Mouse (Mus musculus): ENCODE measurements around the gene Tap1.
"Not testable (repeated sequence)": the region's sequence is repeated elsewhere in the genome, so short reads cannot be mapped to it uniquely, and the experiment has no call there.

Gene Tap1

DNA sequence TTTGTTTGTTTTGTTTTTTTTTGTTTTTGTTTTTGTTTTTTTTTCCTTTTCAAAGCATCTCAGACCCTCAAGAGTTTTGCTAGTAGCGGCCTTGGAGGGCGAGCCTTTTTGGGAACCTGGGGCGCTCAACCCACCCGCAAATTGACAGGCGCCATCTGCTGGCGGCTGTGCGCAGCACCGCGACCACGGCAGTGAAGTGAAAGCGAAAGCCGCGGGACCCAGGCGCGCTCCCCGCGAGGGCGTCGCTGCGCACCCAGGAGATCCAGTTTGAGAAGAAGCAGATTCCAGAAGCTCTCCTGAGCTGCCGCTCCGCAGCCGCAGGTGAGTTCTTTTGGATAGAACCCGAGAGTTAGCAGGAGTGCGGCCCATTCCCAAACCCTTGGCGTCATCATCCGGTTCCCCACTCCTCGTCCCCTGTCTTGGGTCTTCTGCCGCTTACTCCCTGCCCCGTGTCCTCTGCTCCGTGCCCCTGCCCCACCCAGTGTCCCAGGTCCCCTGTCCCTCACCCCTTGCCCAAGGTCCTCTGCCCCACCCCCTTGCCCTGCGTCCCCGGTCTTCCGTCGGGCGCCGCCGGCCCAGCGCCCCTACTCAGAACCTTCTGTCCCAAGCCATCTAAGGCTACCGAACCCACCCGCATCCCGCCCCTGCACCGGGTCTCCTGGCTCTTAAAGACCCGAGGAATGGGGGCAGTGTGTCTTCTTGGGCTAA lies 17.1 kb downstream of the Tap1 start:
- DNase-seq (ENCODE audit: low read depth, low spot score), result peak; percentile 65

DNA sequence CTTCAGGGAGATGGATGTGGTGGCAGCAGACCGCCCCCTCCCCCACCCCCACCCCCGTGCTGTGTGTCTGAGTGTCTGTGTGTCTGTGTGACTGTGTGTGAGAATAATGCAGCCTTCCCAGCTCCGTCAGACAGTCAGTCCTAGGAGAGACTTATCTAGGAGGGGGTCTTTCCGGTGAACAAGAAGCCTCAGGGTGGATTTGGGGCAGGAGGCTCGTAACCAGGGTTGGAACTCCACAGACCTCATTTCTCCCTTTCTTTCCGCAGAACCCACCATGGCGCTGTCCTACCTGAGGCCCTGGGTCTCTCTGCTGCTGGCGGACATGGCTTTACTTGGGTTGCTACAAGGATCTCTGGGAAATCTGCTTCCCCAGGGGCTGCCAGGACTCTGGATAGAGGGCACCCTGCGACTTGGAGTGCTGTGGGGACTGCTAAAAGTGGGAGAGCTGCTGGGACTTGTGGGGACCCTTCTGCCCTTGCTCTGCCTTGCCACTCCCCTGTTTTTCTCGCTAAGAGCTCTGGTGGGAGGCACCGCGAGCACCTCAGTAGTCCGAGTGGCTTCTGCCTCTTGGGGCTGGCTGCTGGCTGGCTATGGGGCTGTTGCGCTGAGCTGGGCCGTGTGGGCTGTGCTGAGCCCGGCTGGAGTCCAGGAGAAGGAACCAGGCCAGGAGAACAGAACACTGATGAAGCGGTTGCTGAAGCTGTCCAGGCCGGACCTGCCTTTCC lies 17.8 kb downstream of the Tap1 start:
- DNase-seq (ENCODE audit: low read depth, low spot score), result no peak

DNA sequence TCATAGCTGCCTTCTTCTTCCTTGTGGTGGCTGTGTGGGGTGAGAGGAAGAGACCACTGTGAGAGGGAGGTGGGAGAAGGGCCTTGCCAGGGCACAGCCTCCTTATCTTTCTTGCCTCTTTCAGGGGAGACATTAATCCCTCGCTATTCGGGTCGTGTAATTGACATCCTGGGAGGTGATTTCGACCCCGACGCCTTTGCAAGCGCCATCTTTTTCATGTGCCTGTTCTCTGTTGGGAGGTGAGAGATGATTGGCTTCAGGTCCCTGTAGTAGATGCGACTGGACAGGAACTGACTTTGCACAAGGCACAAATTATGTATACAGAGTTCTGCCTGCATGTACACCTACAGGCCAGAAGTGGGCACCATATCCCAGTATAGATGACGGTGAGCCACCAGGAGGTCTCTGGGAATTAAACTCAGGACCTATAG lies 18.4 kb downstream of the Tap1 start:
- no peak for DNase-seq (ENCODE audit: low read depth, low spot score)

DNA sequence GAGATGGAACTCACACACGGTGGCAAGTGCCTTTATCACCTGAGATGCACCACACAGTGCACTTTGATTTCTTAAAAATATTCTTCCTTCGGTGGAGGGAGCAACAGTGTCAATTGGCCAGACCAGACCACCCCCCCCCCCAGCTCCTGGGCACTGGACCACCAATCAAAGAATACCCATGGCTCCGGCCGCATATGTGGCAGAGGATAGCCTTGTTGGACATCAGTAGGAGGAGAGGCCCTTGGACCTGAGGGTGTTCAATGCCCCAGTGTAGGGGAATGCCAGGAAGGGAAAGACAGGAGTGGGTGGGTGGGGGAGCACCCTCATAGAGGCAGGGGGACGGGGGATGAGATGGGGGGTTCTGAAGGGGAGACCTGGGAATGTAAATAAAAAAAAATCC lies 19.4 kb downstream of the Tap1 start:
- DNase-seq (ENCODE audit: low read depth, low spot score), result no peak

DNA sequence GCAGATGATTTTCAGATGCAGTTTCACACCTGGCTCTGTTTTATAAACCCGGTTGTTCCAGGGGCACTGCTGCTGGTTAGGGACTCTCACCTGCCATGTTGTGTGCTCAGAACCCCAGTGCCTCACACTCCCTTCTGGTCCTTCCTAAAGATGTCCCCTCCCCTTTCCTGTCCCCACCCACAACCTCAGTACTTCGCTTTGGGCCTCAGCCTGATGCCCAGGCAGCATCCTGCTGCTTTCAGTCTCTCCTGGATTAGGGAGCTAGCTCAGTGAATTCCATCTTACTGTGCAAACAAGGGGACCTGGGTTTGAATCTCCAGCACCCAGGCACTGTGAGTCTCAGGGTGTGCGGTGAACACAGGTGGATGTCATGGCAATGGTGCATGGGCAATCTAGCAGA lies 20.1 kb downstream of the Tap1 start:
- DNase-seq (ENCODE audit: low read depth, low spot score), result no peak

DNA sequence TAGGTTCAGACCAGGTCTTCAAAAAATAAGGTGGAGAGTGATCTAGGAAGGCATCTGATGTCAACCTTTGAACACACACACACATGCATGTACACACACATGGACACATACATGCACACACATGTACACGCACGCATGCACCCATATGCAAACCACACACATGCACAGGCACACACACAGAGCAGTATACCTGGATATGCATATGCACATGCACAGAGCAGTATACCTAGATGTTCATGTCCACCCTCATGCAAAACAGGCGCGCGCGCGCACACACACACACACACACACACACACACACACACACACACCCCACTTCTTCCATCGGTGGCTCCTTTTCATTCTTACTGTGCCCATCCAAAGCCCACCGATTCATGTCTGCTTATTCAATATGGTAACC lies 20.5 kb downstream of the Tap1 start:
- DNase-seq (ENCODE audit: low read depth, low spot score), result no peak

DNA sequence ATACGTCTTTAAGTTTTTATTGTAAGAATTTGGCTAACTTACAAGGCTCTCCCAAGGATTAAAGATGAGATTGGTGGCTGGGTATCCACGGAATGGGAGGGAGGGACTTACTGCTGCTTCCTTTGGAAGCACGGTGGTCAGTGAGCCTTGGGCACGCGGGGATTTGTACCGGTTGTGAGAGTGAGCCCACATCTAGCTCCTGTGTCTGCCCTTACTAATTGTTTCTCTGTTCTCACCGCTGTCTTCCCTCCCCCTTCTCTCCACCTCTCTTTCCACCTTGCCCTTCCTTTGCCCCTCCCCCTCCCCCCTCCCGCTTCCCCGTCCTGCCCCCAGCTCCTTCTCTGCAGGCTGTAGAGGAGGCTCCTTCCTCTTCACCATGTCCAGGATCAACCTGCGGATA lies 21.1 kb downstream of the Tap1 start:
- no peak for DNase-seq (ENCODE audit: low read depth, low spot score)

DNA sequence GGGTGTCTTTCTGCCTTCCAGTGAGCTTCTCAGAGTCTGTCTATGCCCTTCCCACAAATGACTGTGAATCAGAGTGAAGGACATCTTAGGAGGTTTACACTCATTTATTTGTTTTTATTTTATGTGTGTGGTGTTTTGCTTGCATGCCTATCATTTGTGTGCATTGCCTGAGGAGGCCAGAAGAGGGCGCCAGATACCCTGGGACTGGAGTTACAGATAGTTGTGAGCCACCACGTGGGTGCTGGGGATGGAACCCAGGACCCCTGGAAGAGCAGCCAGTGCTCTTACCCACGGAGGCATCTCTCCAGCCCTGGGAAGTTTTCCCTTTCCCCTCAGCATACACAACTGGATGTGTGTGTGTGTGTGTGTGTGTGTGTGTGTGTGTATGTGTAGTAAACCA lies 22.3 kb downstream of the Tap1 start:
- no peak for DNase-seq (ENCODE audit: low read depth, low spot score)

DNA sequence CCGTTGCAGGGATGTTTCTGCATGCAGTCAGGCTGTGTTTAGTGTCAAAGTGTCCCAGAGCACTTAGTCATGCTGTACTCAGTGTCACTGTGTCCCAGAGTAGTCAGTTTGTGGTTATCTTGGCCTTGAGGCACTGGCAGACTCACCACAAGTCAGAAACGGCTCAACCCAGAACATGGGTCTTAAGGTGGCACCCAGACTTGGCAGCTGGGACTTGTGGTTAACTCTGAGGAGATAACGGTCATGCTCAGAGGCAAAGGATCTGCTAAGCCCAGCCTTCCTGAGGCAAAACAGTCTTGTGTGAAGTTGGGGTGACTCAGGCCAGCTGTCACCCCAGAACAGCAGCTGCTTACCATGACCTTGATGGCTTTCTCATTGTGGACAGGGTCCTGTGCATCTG lies 23.2 kb downstream of the Tap1 start:
- DNase-seq (ENCODE audit: low read depth, low spot score), result no peak

DNA sequence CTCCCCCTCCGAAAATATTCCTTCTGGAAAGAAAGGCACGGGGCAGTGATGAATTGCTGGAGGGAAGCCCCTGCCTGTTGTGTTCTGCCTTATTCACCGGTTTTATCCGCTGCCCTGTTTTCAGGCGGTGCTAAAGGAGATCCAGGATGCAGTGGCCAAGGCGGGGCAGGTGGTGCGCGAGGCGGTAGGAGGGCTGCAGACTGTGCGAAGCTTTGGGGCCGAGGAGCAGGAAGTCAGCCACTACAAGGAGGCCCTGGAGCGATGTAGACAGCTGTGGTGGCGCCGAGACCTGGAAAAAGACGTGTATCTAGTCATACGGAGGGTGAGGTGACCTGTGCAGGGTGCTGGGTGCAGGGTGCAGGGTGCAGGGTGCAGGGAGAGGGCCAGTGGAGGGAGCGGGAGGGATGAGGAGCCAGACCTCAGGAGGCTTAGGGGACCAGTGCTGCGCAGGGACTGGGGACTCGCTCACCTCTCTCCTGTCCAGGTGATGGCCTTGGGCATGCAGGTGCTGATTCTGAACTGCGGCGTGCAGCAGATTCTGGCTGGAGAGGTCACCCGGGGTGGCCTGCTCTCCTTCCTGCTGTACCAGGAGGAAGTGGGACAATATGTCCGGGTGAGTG lies 24.5 kb downstream of the Tap1 start:
- DNase-seq (ENCODE audit: low read depth, low spot score), result no peak

DNA sequence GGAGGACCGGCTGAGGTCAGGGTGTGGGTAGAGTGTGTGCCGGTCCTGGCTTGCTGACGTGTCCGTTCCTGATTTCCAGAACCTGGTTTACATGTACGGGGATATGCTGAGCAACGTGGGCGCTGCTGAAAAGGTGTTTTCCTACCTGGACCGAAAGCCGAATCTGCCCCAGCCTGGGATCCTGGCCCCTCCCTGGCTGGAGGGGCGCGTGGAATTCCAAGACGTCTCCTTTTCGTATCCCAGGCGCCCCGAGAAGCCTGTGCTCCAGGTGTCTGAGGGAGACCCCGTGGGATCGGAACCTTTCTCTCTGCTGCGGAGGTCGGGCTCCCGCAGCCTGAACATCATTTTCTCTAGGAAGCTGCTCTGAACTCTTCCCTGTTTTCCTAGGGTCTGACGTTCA lies 26.6 kb downstream of the Tap1 start:
- DNase-seq (ENCODE audit: low read depth, low spot score), result no peak

DNA sequence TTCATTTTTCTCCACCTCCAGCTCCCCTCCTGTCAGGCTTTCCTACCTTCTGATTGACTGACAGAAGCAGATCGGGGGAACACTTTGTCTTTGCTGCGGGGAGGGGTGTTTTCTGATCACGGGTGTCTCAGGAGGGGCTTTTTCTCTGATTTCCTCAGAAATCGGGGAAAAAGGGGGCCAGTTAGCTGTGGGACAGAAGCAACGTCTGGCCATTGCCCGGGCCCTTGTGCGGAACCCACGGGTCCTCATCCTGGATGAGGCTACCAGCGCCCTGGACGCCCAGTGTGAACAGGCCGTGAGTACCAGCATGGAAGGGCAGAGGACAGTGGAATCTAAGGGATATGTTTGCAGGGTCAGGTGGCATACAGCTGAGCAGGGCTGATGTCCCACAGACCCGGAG lies 27.8 kb downstream of the Tap1 start:
- DNase-seq (ENCODE audit: low read depth, low spot score), result no peak

DNA sequence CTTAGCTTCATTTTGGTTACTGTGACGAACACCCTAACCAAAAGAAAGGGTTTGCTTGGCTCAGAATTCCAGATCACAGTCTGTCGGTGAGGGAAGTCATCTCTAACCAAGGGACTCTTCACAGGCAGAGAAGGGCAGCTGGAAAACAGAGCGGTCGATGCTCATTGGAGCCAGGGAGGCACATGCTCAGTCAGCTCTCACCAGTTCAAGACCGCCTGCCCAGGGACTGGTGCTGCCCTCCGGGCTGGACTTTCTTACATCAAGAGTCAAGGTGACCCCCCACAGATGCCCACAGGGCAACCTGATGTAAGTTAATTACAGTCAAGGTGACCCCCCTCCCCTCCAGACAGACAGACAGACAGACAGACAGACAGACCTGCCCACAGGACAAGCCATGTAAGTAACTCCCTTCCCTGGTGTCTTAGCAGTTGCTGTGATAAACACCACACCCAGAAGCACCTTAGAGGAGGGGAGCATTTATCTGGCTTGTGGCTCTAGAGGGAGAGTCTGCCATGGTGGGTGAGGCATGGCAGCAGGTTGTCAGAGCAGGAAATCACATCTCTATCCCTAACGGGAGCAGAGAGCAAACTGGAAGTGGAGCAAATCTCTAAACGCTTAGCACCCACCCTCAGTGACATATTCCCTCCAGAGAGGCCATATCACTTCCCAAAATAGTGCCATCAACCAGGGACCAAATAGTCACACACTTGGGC lies 30.0 kb downstream of the Tap1 start:
- DNase-seq (ENCODE audit: low read depth, low spot score), result no peak

DNA sequence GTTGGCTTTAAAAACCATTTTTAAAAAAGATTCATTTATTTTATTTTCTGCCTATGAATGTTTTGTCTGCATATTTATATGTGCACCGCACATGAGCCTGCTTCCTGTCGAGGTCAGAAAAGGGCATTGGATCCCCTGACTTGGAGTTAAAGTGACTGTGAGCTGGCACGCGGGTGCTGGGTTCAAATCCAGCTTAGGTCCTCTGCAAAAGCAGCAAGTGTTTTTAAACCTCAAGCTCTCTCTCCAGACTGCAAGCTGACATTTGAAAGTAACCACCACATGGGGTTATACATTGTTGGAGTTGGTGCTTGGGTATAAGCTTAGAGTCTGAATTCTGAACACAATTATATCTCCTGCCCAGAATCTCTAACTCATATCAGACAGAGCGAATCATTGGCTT lies 30.6 kb downstream of the Tap1 start:
- no peak for DNase-seq (ENCODE audit: low read depth, low spot score)

DNA sequence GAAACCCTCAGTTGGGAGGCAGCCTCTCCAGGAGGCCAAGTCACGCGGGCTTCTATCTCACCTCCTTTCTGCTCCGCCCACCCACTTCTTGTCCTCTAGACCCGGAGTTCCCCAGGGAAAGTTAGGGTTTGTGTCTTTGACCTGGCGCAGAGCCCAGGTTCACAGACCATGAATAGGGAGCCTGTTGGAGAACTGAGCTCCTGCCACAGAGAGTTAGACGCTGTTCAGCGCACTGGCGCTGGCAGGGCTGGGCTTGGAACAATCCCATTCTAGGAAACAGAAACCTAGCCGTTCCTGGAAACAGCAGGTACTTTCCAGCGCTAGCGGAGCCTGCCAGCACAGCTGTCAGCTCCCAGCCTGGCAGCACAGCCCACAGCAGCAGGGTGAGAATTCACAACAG lies 31.3 kb downstream of the Tap1 start:
- DNase-seq (ENCODE audit: low read depth, low spot score), result no peak

DNA sequence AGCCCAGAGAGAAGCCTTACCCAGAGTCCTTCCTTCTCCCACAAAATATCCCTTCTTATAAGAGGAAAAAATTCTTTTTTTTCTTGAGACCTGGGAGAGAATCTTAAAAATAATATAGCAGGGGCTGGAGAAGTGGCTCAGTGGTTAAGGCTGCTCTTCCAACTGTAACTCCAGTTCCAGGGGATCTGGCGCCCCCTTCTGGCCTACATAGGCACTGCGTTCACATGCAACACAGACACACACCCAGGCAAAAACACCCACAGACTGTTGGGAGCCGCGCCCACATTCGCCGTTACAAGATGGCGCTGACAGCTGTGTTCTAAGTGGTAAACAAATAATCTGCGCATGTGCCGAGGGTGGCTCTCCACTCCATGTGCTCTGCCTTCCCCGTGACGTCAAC lies 31.7 kb downstream of the Tap1 start:
- not testable (repeated sequence) for DNase-seq (ENCODE audit: low read depth, low spot score)

DNA sequence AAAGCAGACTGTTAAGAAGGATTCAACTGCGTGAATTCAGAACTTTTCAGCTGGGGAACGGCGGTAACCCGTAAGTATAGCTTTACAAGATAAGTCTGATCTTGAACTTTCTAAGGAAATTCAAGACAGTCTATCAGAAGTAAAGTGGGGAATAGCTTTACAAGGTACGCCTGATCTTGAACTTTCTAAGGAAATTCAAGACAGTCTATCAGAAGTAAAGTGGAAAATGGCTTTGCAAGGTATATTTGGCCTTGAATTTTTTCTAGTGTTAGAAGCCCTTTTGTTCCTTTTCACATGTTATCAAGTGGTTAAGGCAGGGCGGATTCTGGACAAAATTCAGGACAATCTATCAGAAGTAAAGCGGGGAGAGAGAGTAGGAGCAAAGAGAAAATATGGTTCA lies 32.4 kb downstream of the Tap1 start:
- DNase-seq (ENCODE audit: low read depth, low spot score), result not testable (repeated sequence)

DNA sequence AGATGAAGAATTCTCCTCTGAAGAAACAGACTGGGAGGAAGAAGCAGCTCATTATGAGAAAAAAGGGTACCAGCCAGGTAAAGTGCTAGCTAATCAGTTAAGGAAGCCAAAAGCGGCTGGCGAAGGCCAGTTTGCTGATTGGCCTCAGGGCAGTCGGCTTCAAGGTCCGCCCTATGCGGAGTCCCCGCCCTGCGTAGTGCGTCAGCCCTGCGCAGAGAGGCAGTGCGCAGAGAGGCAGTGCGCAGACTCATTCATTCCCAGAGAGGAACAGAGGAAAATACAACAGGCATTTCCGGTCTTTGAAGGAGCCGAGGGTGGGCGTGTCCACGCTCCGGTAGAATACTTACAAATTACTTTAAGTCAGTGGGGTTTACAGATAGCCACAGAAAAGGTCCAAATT lies 33.0 kb downstream of the Tap1 start:
- DNase-seq (ENCODE audit: low read depth, low spot score), result not testable (repeated sequence)

DNA sequence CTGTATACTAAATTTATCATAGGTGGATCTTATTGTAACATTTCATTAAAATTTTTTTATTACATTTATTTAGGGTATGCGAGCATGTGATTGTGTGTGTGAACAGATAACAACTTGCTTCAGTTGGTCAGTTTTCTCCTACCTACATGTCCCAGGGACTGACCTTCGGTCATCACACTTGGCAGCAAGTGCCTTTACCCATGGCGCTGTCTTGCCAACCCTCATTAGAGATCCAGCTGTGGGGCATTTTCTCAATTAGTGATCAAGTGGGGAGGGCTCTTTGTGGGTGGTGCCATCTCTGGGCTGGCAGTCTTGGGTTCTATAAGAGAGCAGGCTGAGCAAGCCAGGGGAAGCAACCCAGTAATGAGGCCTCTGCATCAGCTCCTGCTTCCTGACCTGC lies 37.5 kb downstream of the Tap1 start:
- no peak for DNase-seq (ENCODE audit: low read depth, low spot score)

DNA sequence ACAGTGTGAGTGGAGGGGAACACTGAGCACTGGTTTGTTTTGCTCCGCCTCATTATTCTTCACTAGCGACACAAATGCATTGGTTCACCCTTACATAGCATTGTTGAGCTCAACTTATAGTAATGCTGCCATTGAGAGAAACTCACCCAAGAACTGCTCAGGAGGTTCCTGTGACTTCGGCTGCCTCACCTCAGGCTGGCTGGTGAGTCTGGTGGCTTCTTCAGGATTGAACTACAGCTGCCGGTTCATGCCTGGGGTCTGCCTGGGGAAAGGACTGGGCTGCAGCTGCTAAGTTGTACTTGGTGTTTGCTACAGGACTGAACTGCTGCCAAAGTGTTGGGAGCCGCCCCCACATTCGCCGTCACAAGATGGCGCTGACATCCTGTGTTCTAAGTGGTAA lies 38.1 kb downstream of the Tap1 start:
- DNase-seq (ENCODE audit: low read depth, low spot score), result no peak

DNA sequence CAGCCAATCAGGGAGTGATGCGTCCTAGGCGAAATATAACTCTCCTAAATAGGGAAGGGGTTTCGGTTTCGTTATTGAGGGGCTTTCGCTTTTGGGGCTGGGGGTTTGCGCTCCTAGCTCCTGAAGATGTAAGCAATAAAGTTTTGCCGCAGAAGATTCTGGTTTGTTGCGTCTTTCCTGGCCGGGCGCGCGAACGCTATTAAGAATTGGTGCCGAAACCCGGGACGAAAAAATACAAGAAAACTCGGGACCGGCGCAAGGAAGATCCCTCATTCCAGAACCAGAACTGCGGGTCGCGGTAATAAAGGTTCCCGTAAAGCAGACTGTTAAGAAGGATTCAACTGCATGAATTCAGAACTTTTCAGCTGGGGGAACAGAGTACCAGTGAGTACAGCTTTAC lies 38.6 kb downstream of the Tap1 start:
- DNase-seq (ENCODE audit: low read depth, low spot score), result not testable (repeated sequence)

DNA sequence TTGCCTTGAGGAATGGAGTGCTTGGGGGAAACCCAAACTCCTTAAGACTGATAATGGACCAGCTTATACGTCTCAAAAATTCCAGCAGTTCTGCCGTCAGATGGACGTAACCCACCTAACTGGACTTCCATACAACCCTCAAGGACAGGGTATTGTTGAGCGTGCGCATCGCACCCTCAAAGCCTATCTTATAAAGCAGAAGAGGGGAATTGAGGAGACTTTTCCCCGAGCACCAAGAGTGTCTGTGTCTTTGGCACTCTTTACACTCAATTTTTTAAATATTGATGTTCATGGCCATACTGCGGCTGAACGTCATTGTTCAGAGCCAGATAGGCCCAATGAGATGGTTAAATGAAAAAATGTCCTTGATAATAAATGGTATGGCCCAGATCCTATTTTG lies 43.6 kb downstream of the Tap1 start:
- DNase-seq (ENCODE audit: low read depth, low spot score), result not testable (repeated sequence)
